Mouse (Mus musculus) liver, embryonic 11.5 days (tissue): ENCODE data around the gene Ppp1r12b. TPM values are rescaled to one million over a fixed set of nuclear protein-coding genes. Genes with fewer than 3 reads are reported as not detected.

Source experiments
- ATAC-seq: fragments of 200-750 bp; cut with Nextera tagmentation; replicated peaks from 2 replicates; pipeline ENCODE4 v1.8.0; 2017; ENCODE audit warnings: moderate number of reproducible peaks, mild to moderate bottlenecking, moderate TSS enrichment, moderate library complexity; ENCODE audit not compliant: low FRiP score
- DNase-seq: peaks from one replicate; pipeline ENCODE4 v3.0.0-alpha.2; 2017; ENCODE audit warnings: low spot score
- H3K27ac ChIP-seq: fragments of 300-500 bp; sonication (generic); 2 replicates; pipeline ENCODE4 v1.5.1; 2014; ENCODE audit warnings: mild to moderate bottlenecking, low read depth, low read length, control low read depth
- H3K27me3 ChIP-seq: fragments of 300-500 bp; sonication (generic); replicated peaks from 2 replicates; pipeline ENCODE4 v1.6.1; 2014; ENCODE audit warnings: low read length, mixed read lengths; ENCODE audit not compliant: control insufficient read depth, insufficient read depth
- H3K36me3 ChIP-seq: fragments of 300-500 bp; sonication (generic); 2 replicates; pipeline ENCODE4 v1.6.1; 2014; ENCODE audit warnings: mild to moderate bottlenecking, low read length, moderate library complexity, mixed read lengths; ENCODE audit not compliant: control insufficient read depth, insufficient read depth
- H3K4me1 ChIP-seq: fragments of 300-500 bp; sonication (generic); replicated peaks from 2 replicates; pipeline ENCODE4 v1.6.1; 2014; ENCODE audit warnings: low read length, mixed read lengths; ENCODE audit not compliant: control insufficient read depth, insufficient read depth
- H3K4me2 ChIP-seq: fragments of 300-500 bp; sonication (generic); 2 replicates; pipeline ENCODE4 v1.6.1; 2014; ENCODE audit warnings: mild to moderate bottlenecking, control low read depth, moderate library complexity
- H3K4me3 ChIP-seq: fragments of 300-500 bp; sonication (generic); 2 replicates; pipeline ENCODE4 v1.5.1; 2014; ENCODE audit warnings: low read depth, low read length, control low read depth
- H3K9ac ChIP-seq: fragments of 300-500 bp; sonication (generic); 2 replicates; pipeline ENCODE4 v1.6.1; 2014; ENCODE audit warnings: low read depth, low read length, control low read depth
- H3K9me3 ChIP-seq: fragments of 300-500 bp; sonication (generic); 2 replicates; pipeline ENCODE4 v1.6.1; 2016; ENCODE audit warnings: low read length, inconsistent platforms, mixed read lengths; ENCODE audit not compliant: control insufficient read depth
- WGBS: fragments of 180-500 bp; shearing (Covaris S2); extraction: QIAGEN DNeasy Blood & Tissue Kit; methylation state at CpG from one replicate; pipeline ENCODE4 v1.1.7; 2014; 5-methylcytosine and 5-hydroxymethylcytosine counted together
- polyA plus RNA-seq: library from polyadenylated mRNA; unstranded; fragments of >200 nt; fragmentation: Nextera tagmentation; extraction: Ambion mirVana; gene quantifications from 2 replicates; pipeline ENCODE4 v1.2.1, GENCODE M21; 2014

The Ppp1r12b gene
- polyA plus RNA-seq, 1 experiment from 2014 or later: 4.4 TPM

- H3K4me2 ChIP-seq: no peak overlapping the region
- 84% methylated on average over 6 of the region's 6 CpGs for WGBS
- H3K4me1 ChIP-seq: peaks cover 4% of the 10 kb centered on the region; the same call in 1 of the 2 replicates
- H3K36me3 ChIP-seq: no peaks in the 10 kb centered on the region
- no peak overlapping the region for H3K4me3 ChIP-seq
- H3K27me3 ChIP-seq: no peaks in the 10 kb centered on the region
- H3K9ac ChIP-seq: no peak overlapping the region
- ATAC-seq: no peak
- DNase-seq: no peak
- H3K9me3 ChIP-seq: no peaks in the 10 kb centered on the region
- H3K27ac ChIP-seq: no peak overlapping the region
Measured at GRCm38 (mm10) chr1:134919010-134919409, 36.7 kb downstream of the Ppp1r12b start.

GRCm38 (mm10) chr1:134915421-134915820, 40.3 kb downstream of the Ppp1r12b start:
- WGBS: 79% methylated on average over 4 of the region's 4 CpGs
- DNase-seq (no peak), ATAC-seq (no peak)
- Histone ChIP-seq H3K27me3 (no peaks in the 10 kb centered on the region), H3K36me3 (no peaks in the 10 kb centered on the region), H3K27ac (no peak overlapping the region), H3K9me3 (no peaks in the 10 kb centered on the region), H3K9ac (no peak overlapping the region), H3K4me2 (no peak overlapping the region), H3K4me3 (no peak overlapping the region), H3K4me1 (no peaks in the 10 kb centered on the region)

DNA sequence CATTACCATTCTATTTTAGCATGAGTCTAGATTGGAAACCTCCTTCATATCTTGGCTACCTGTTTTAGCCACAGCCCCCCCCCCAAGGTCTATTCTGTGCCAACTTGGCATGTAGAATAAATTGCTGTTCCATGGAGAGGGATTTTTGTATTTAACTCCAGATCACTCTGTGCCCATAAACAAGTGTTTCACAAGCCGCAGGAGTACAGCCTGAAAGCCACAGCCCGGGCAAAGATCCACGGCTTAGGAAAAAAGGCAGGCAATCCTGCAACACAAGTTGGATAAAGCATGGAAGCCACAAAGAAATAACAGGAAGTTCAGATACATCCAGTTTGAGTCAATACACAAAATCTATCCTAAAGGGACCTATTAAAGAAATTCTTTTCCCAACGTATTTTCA, 42.2 kb downstream of the Ppp1r12b start:
- H3K4me3 ChIP-seq: no peak overlapping the region
- H3K9me3 ChIP-seq: no peaks in the 10 kb centered on the region
- H3K9ac ChIP-seq: no peak overlapping the region
- H3K4me1 ChIP-seq: no peaks in the 10 kb centered on the region
- H3K4me2 ChIP-seq: no peak overlapping the region
- no peak for DNase-seq
- no peaks in the 10 kb centered on the region for H3K27me3 ChIP-seq
- ATAC-seq: no peak
- no peak overlapping the region for H3K27ac ChIP-seq
- no peaks in the 10 kb centered on the region for H3K36me3 ChIP-seq
- WGBS: 89% methylated on average over 4 of the region's 4 CpGs

DNA sequence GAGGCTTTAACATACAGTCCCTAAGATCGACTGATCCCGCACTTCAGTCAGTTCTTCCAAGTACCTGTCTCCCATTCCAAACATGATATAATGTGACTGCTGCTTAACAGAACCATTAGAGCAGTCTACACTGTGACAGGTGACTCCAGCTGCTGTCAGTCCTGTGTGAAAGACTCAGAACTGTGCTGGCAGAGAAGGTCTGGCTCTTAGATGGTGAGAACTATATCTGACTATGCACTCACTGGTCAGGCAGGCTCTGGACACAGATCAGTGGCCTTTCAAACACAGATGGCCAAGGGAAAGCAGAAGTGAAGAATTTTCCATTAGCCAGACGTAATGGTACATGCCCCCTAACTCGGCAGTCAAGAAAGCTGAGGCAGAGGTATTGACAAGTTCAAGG, 43.9 kb downstream of the Ppp1r12b start:
- ATAC-seq (no peak), DNase-seq (no peak)
- Histone ChIP-seq H3K4me3 (no peak overlapping the region), H3K9me3 (no peaks in the 10 kb centered on the region), H3K36me3 (no peaks in the 10 kb centered on the region), H3K9ac (no peak overlapping the region), H3K4me2 (no peak overlapping the region), H3K4me1 (no peaks in the 10 kb centered on the region), H3K27ac (no peak overlapping the region), H3K27me3 (no peaks in the 10 kb centered on the region)
- WGBS: 77% methylated on average over 4 of the region's 4 CpGs

DNA sequence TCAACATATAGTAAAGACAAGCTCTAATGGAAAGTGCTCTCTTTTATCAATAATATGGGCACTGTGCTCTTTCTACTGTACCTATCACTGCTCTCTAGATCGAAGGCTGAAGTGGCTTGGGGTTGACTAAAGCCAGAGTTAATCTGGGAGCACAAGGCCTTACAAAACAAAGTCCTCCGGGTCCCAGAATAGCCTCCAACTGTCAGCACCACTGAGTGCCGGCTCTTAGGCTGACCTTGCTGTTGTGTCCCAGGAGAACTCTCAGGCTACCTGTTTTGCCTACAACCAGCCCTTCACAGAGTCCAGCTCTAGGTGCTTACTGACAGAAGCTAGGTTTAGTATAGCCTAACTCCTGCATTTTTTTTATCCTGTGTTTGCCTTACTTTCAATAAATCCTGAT, 45.7 kb downstream of the Ppp1r12b start:
- Histone ChIP-seq H3K27me3 (no peaks in the 10 kb centered on the region), H3K36me3 (no peaks in the 10 kb centered on the region), H3K4me3 (no peak overlapping the region), H3K4me1 (no peaks in the 10 kb centered on the region), H3K9me3 (no peaks in the 10 kb centered on the region), H3K4me2 (no peak overlapping the region), H3K9ac (no peak overlapping the region), H3K27ac (no peak overlapping the region)
- ATAC-seq (no peak), DNase-seq (no peak)
- 51% methylated on average over 3 of the region's 3 CpGs for WGBS

- Histone ChIP-seq H3K27me3 (no peaks in the 10 kb centered on the region), H3K27ac (no peak overlapping the region), H3K9me3 (no peaks in the 10 kb centered on the region), H3K36me3 (no peaks in the 10 kb centered on the region), H3K9ac (no peak overlapping the region), H3K4me1 (no peaks in the 10 kb centered on the region), H3K4me3 (no peak overlapping the region), H3K4me2 (no peak overlapping the region)
- 72% methylated on average over 9 of the region's 9 CpGs for WGBS
- DNase-seq: no peak
- no peak for ATAC-seq
Measured at GRCm38 (mm10) chr1:134909442-134909841, 46.3 kb downstream of the Ppp1r12b start.

DNA sequence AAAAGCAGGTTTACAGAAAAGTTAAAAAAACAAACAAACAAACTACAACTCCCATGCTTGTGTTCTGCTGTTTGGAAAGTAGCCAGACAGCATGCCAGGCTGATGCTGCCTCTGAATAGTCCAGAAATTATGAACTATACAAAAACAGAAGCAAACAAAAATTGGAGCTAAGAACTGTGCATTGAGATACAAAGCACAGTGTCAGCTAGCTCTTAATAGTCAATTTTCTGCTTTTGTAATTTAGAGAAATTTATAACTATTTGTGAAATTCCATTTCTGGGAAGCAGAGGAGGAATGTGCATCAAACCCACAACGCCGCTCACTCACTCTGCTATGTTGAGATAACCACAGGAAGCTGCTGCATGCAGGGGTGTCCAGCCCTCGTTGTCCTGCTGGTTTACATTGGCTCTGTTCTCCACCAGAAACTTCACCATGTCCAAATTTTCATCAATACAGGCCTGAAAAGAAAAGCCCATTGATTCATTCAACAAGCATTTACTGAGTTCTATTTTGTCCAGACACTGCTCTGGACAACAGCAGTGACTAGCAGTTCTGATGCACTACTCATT, 53.6 kb downstream of the Ppp1r12b start:
- no peak for DNase-seq
- H3K9ac ChIP-seq: no peak overlapping the region
- H3K4me2 ChIP-seq: no peak overlapping the region
- H3K36me3 ChIP-seq: no peaks in the 10 kb centered on the region
- H3K9me3 ChIP-seq: no peaks in the 10 kb centered on the region
- no peaks in the 10 kb centered on the region for H3K27me3 ChIP-seq
- 42% methylated on average over 3 of the region's 3 CpGs for WGBS
- 0 out of 2 replicates have a peak, but pooled peaks cover 3% of the 10 kb centered on the region for H3K4me1 ChIP-seq
- no peak overlapping the region for H3K27ac ChIP-seq
- no peak for ATAC-seq
- H3K4me3 ChIP-seq: no peak overlapping the region

DNA sequence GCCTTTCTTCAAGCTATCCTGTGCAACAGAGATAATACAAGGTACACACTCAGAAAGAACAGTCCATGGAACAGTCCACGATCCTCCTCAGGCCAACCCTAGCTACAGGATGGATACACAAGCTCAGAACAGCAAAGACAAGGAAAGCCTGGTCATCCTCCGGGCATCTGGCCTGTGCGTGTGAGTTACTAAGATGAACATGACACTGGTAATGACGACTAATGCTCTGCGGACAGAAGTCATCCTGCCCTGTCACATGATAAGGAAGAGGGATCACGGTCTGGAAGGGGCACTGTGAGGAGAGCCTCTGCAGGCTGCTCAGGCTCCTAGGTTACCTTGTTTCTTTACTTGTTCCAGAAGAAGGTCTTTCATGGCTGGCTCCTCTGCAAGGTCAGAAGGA, 59.7 kb downstream of the Ppp1r12b start:
- Histone ChIP-seq H3K9me3 (no peaks in the 10 kb centered on the region), H3K36me3 (peaks cover 3% of the 10 kb centered on the region; the same call in 1 of the 2 replicates), H3K4me1 (no peaks in the 10 kb centered on the region), H3K4me2 (no peak overlapping the region), H3K27me3 (no peaks in the 10 kb centered on the region), H3K27ac (no peak overlapping the region), H3K4me3 (no peak overlapping the region), H3K9ac (no peak overlapping the region)
- 81% methylated on average over 6 of the region's 6 CpGs for WGBS
- ATAC-seq: no peak
- DNase-seq: no peak

- DNase-seq (no peak), ATAC-seq (no peak)
- Histone ChIP-seq H3K4me2 (no peak overlapping the region), H3K27ac (no peak overlapping the region), H3K4me3 (no peak overlapping the region), H3K36me3 (peaks cover 3% of the 10 kb centered on the region; the same call in 1 of the 2 replicates), H3K27me3 (no peaks in the 10 kb centered on the region), H3K9me3 (no peaks in the 10 kb centered on the region), H3K9ac (no peak overlapping the region), H3K4me1 (no peaks in the 10 kb centered on the region)
- 93% methylated on average over 3 of the region's 3 CpGs for WGBS
Measured at GRCm38 (mm10) chr1:134894803-134895202, 60.9 kb downstream of the Ppp1r12b start.
